Mouse (Mus musculus) brain, embryonic 14.5 days (tissue): ENCODE measurements around the gene Pgm5.

Experiments
- CTCF ChIP-seq: fragments of 200-500 bp; IDR thresholded peaks from 2 replicates; pipeline ENCODE4 v1.5.1; 2012; ENCODE audit warnings: inconsistent platforms, mild to moderate bottlenecking, moderate library complexity, borderline replicate concordance; ENCODE audit not compliant: insufficient read depth, insufficient read length; ENCODE audit errors: extremely low read depth
- POLR2A ChIP-seq: fragments of 200-500 bp; IDR thresholded peaks from 2 replicates; pipeline ENCODE4 v1.6.1; 2012; ENCODE audit warnings: mild to moderate bottlenecking, inconsistent platforms, borderline replicate concordance; ENCODE audit not compliant: poor library complexity, insufficient read depth, insufficient read length, severe bottlenecking; ENCODE audit errors: extremely low read depth

GRCm38 (mm10) chr19:24640982-24641381, 220.7 kb downstream of the Pgm5 start:
- TF ChIP-seq POLR2A (no peak), CTCF (no peak)
